Mouse (Mus musculus): ENCODE data around the gene Olfr164.

Olfr164 gene

DNA sequence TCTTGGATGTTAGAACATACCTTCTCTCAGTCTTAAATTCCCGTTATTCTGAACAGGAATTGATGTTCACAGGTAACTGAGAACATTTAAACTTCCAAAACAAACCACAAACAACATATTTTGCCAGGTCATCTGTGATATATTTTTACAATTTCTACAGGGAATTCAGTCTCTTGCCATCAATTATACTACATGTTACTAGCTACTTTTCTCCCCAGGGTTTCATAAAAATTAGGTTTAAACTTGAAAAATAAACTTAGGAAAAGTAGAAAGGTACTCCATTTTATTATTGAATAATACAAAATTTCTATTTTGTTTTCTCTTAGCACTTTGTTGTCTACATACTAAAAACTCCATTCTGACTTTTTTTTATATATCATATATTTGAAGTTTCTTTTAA lies at the start of gene Olfr164:
Olfr164 (minus strand) TSS at position 101 of the 400 bp plus-strand sequence.
- no peak for DNase-seq (ENCODE audit: low spot score)

- no peak for DNase-seq (ENCODE audit: low spot score)
These were observed 35.2 kb upstream of the Olfr164 start for GRCm38 (mm10) chr16:19349111-19349510.

- DNase-seq (ENCODE audit: low spot score) = no peak
These were observed 50.6 kb downstream of the Olfr164 start for GRCm38 (mm10) chr16:19263235-19263634.

DNA sequence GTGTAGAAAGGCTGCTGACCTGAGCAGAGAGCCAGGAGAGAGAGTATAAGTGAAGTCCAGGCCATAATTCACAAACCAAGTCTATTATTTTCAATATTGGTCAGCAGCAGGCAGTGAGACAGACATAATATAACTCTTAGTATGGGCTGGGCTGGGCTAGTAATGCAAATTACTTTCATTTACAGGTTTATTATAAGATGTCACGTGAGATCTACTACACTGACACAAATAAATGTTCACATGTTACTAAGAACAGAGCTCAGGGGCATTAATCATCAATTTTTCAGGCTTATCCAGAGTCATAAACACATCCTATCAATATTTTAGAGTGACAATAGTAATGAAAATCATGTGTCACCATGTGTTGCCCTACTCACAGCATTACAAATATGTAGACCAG lies 53.1 kb downstream of the Olfr164 start:
- no peak for DNase-seq (ENCODE audit: low spot score)

GRCm38 (mm10) chr16:19245835-19246234 lies 68.0 kb downstream of the Olfr164 start:
- no peak for DNase-seq (ENCODE audit: low spot score)

GRCm38 (mm10) chr16:19241539-19242025 lies 72.3 kb downstream of the Olfr164 start:
- DNase-seq (ENCODE audit: low spot score) = no peak

DNA sequence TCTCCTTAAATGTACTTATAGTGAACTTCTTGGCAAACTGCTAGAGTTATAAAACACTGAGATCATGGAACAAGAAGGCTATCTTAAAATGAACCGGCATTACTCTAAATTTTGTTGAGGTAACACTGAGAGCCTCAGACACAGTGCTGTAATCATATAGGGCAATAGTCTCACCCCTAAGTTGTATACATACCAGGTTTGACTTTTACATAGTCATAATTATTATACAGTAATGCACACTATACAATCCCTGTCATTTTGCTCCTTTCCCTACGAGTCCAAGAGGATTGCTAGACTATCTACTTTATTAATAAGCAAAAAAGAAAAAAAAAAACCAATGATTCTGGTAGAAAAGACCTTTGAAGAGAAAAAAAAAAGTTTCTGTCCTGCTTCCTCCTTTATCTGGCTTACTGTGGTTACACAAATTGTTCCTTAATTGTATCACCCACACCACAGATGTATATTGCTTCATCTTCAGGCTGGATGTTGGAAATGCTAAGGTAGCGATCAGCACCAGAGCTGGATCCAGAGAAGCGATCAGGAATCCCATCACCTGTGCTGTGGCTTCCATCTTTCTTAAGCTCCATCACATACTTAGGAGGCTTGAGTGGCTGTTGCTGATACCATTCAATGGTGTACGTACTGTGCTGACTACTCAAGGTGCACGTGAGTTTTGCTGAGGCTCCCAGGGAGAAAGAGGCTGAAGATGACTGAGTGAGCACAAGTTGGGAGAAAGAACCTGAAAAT lies 72.9 kb downstream of the Olfr164 start:
- no peak for DNase-seq (ENCODE audit: low spot score)

GRCm38 (mm10) chr16:19236719-19237118 lies 77.1 kb downstream of the Olfr164 start:
- no peak for DNase-seq (ENCODE audit: low spot score)

All from layer of hippocampus, adult 11-12 months (tissue).